Mouse (Mus musculus): ENCODE results near the gene Cubn.

Cubn gene

GRCm38 (mm10) chr2:13491734-13492133 lies at the start of gene Cubn:
Cubn (minus strand) TSS chr2:13491813.
- DNase-seq, result no peak

GRCm38 (mm10) chr2:13539860-13540259 lies 48.2 kb upstream of the Cubn start:
- no peak for DNase-seq

GRCm38 (mm10) chr2:13538704-13539377 lies 47.2 kb upstream of the Cubn start:
- no peak for DNase-seq

- no peak for DNase-seq
These were observed 46.6 kb upstream of the Cubn start for GRCm38 (mm10) chr2:13538258-13538657.

GRCm38 (mm10) chr2:13537733-13538132 lies 46.1 kb upstream of the Cubn start:
- peak; percentile 49 for DNase-seq

- no peak for DNase-seq
These were observed 45.1 kb upstream of the Cubn start for GRCm38 (mm10) chr2:13536747-13537146.

GRCm38 (mm10) chr2:13530639-13531038 lies 39.0 kb upstream of the Cubn start:
- DNase-seq, result no peak

- DNase-seq, result no peak
These were observed 37.8 kb upstream of the Cubn start for GRCm38 (mm10) chr2:13529253-13529933.

GRCm38 (mm10) chr2:13527531-13527930 lies 35.9 kb upstream of the Cubn start:
- peak; percentile 19 for DNase-seq

GRCm38 (mm10) chr2:13527125-13527524 lies 35.5 kb upstream of the Cubn start:
- DNase-seq, result no peak

GRCm38 (mm10) chr2:13526205-13526604 lies 34.6 kb upstream of the Cubn start:
- DNase-seq, result no peak

- no peak for DNase-seq
These were observed 32.2 kb upstream of the Cubn start for GRCm38 (mm10) chr2:13523540-13524456.

- no peak for DNase-seq
These were observed 30.5 kb upstream of the Cubn start for GRCm38 (mm10) chr2:13522106-13522505.

- no peak for DNase-seq
These were observed 23.3 kb upstream of the Cubn start for GRCm38 (mm10) chr2:13514949-13515348.

GRCm38 (mm10) chr2:13502717-13503116 lies 11.1 kb upstream of the Cubn start:
- DNase-seq, result no peak

GRCm38 (mm10) chr2:13501553-13501952 lies 9.9 kb upstream of the Cubn start:
- no peak for DNase-seq

- no peak for DNase-seq
These were observed 8.8 kb upstream of the Cubn start for GRCm38 (mm10) chr2:13500298-13500999.

GRCm38 (mm10) chr2:13499196-13499595 lies 7.6 kb upstream of the Cubn start:
- DNase-seq, result no peak

- no peak for DNase-seq
These were observed 4.5 kb upstream of the Cubn start for GRCm38 (mm10) chr2:13496087-13496486.

- no peak for DNase-seq
These were observed 1.3 kb upstream of the Cubn start for GRCm38 (mm10) chr2:13492927-13493326.

GRCm38 (mm10) chr2:13490480-13490879 lies 1.1 kb downstream of the Cubn start:
- DNase-seq, result no peak

- no peak for DNase-seq
These were observed 5.1 kb downstream of the Cubn start for GRCm38 (mm10) chr2:13486470-13486869.

- DNase-seq, result no peak
These were observed 7.0 kb downstream of the Cubn start for GRCm38 (mm10) chr2:13484566-13484965.
